Mouse (Mus musculus): ENCODE measurements around the gene Sycn.
A peak's percentile ranks its signal among the peaks of the same experiment; 100 is the strongest.

GRCm38 (mm10) chr7:28527922-28528719 lies 12.6 kb upstream of the Sycn start:
- no peak for TF ChIP-seq POLR2A (IDR thresholded peaks at IDR 0.05; ENCODE audit: borderline replicate concordance, control insufficient read depth, low read depth, low read length)
- peak; percentile 86 for TF ChIP-seq CTCF (IDR thresholded peaks at IDR 0.05; ENCODE audit: control insufficient read depth, insufficient read depth, low read length)

All from bone marrow, adult 2 months (tissue).